Mouse (Mus musculus) kidney, adult 11 months (tissue): Measurements from ENCODE around the gene Tor4a.

Source experiments
- DNase-seq: peaks from one replicate; pipeline ENCODE4 v3.0.0; 2022

Gene Tor4a

GRCm38 (mm10) chr2:25185625-25186574 lies 10.8 kb downstream of the Tor4a start:
- no peak for DNase-seq

GRCm38 (mm10) chr2:25184496-25184895 lies 12.2 kb downstream of the Tor4a start:
- DNase-seq = no peak

- no peak for DNase-seq
These were observed 13.3 kb downstream of the Tor4a start for GRCm38 (mm10) chr2:25183336-25183735.

GRCm38 (mm10) chr2:25182664-25183063 lies 14.0 kb downstream of the Tor4a start:
- DNase-seq = no peak

GRCm38 (mm10) chr2:25181891-25182397 lies 14.7 kb downstream of the Tor4a start:
- DNase-seq = no peak

- DNase-seq = no peak
These were observed 15.5 kb downstream of the Tor4a start for GRCm38 (mm10) chr2:25180973-25181890.

GRCm38 (mm10) chr2:25180478-25180903 lies 16.2 kb downstream of the Tor4a start, which contains the start of gene Nrarp:
Gene Nrarp (plus strand): TSS chr2:25180758.
- DNase-seq = peak; percentile 92

GRCm38 (mm10) chr2:25179566-25180217 lies 17.0 kb downstream of the Tor4a start:
- DNase-seq = no peak

GRCm38 (mm10) chr2:25178285-25178972 lies 18.3 kb downstream of the Tor4a start:
- no peak for DNase-seq

GRCm38 (mm10) chr2:25177685-25178084 lies 19.0 kb downstream of the Tor4a start:
- DNase-seq = no peak

GRCm38 (mm10) chr2:25177076-25177475 lies 19.6 kb downstream of the Tor4a start:
- no peak for DNase-seq

GRCm38 (mm10) chr2:25176573-25176972 lies 20.1 kb downstream of the Tor4a start:
- DNase-seq = no peak

- no peak for DNase-seq
These were observed 21.0 kb downstream of the Tor4a start for GRCm38 (mm10) chr2:25175690-25176078.

GRCm38 (mm10) chr2:25174866-25175689 lies 21.6 kb downstream of the Tor4a start:
- peak; percentile 85 for DNase-seq

- DNase-seq = no peak
These were observed 22.9 kb downstream of the Tor4a start for GRCm38 (mm10) chr2:25173821-25174220.

GRCm38 (mm10) chr2:25172629-25173028 lies 24.1 kb downstream of the Tor4a start:
- DNase-seq = no peak

GRCm38 (mm10) chr2:25171769-25172153 lies 24.9 kb downstream of the Tor4a start:
- DNase-seq = no peak

GRCm38 (mm10) chr2:25171101-25171768 lies 25.5 kb downstream of the Tor4a start:
- DNase-seq = no peak

- no peak for DNase-seq
These were observed 26.2 kb downstream of the Tor4a start for GRCm38 (mm10) chr2:25170326-25171100.

- no peak for DNase-seq
These were observed 26.9 kb downstream of the Tor4a start for GRCm38 (mm10) chr2:25169778-25170177.
